Mouse (Mus musculus): ENCODE results near the gene Taf15.

The Taf15 gene

DNA sequence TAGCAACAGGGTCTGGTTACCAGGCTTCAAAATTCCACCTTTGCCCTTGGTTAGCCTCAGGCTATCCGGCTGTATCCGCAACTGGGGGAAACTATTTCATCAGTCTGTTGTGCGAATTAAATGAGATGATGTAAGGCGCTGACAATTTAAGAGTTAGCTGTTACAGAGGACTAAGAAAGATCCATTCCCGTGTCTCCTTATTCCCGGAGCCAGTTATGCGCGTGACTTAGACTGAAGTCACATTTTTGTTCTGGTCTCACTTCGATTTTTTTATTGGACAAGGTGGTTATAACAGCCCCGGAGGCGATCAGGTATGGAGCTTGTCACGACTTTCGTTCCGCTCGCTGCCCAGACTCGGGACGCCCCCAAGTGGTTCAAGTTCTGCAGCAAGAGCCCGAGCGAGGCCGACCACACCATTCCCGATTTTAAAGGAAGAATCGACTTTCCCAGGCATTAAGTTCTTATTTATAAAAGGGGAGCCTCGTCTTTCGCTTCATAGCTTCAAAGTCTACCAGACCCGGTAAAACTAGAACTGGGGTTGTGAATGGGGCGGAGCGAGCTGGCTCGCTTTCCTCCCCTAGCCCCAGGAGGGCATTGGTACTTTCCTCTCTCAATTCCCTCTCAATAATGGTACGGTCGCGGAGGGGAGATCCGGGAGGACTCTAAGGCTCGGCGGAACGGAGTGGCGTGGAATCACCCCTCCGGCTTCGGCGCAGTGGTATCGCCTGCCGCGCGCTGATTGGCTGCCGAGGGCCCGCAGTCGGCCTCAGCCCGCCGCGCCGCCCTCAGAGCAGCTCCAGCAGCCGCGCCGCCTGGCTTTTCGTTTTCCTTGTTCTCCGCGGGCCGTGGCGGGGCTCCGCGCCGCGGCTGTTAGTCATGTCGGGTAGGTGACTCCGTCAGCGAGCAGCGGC lies at the start of gene Taf15:
TSS of gene Taf15 (plus strand) at position 763 of the 911 bp plus-strand sequence.
- DNase-seq, result peak; percentile 98

GRCm38 (mm10) chr11:83424681-83425080 lies 48.2 kb upstream of the Taf15 start:
- peak; percentile 81 for DNase-seq

GRCm38 (mm10) chr11:83426964-83427363 lies 45.9 kb upstream of the Taf15 start:
- DNase-seq, result peak; percentile 36

GRCm38 (mm10) chr11:83429355-83429754 lies 43.5 kb upstream of the Taf15 start, which contains the start of gene Gas2l2:
Gas2l2 (minus strand) TSS chr11:83429455.
- no peak for DNase-seq

DNA sequence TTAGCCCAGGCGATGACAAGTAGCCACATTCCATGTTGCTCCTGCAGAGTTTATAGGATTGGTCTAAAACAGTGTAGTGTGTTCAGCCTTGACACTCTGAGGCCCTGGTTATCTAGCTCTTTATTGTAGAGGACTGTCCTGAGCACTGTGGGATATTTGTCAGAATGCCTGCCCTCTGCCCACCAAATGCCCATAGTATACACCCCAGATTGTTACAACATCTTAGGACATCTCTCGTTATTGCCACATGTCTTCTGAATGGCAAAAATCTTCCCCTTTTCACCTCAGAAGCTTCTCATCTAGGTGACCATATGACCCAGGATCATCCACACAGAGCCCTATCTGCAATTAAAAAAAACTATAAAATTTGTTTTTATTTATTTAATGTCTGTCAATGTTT lies 40.4 kb upstream of the Taf15 start:
- no peak for DNase-seq

DNA sequence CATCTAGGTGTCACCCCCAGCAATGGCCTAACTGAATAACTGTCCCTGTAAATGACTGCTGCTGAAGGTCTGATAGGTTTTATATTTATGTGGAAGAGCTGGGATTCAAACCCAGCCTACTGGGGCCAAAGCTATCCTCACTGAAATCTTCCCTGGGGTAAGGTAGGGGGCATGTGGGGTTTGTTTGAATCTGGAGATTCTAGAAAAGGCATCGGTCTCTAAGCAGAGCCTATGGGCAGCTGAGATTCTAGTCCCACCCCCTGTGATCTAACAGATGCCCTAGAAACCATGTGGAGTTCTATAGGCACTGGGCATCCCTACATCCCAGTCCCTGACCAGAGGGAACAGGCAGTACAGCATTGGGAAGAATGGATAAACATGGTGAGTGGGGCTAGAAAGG lies 35.5 kb upstream of the Taf15 start, which contains the start of gene 1700020L24Rik:
TSS of gene 1700020L24Rik (plus strand) at position 301 of the 400 bp plus-strand sequence.
- no peak for DNase-seq

- no peak for DNase-seq
These were observed 33.3 kb upstream of the Taf15 start for GRCm38 (mm10) chr11:83439426-83440060.

DNA sequence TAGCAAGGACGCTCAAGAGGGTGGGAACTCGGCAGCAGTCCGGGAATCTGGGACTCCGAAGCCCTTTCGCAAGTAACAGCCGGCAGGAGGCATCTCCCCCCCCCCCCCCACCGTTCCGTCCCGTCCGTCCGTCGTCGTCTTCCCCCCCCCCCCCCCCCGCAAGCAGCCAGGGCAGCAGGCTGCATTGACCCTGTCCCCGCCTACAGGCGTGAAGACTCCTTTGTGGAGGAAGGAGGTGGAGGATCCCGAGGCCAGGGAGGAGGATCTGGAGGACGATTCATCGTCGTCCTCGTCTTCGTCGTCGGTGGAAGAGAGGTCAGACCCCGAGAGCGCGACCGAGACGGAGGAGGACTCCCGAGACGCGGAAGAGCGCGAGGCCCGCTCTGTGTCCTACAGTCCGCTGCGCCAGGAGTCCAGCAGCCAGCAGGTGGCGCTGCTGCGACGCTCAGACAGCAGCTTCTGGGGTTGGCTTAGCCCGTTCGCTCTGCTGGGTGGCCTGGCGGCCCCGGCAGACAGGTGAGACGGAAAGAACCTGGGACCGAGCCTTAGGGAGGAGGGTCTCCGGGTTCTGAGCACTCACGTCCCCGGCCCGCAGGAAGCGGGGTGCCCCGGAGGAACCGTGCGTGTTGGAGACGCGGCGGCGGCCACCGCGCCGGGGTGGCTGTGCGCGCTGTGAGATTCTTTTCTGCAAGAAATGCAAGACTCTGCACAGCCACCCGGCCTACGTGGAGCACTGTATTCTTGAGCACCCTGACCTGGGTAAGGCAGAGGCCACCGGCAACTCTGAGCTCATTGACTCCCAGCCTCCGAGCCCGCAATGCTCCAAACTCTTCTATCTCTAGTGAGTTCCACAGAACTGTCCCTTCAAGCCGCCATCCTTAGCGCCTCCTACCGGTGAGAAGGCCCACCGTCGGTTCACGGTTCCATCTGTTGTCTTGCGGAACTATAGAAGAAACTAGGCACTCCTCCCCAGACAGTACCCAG lies 32.5 kb upstream of the Taf15 start:
- DNase-seq, result peak; percentile 92

DNA sequence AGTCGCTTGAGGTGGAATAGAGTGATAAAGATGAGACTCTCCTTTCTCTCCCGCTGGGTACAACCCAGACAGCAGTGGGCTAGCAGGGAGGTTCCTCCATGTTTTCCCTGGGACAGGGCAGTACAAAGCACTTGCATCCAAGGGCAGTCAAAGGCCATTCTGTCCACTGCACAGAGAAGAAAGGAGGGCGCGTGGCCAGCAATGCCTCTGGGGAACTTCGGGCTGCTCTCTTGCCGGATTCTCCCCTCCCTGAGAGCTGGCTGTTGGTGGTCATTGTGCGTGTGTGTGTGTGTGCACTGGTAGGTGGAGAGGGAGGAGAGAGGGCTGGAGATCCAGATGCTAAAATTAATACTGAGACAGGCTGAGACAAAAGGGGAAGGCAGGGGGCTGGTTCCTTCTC lies 31.7 kb upstream of the Taf15 start:
- no peak for DNase-seq

DNA sequence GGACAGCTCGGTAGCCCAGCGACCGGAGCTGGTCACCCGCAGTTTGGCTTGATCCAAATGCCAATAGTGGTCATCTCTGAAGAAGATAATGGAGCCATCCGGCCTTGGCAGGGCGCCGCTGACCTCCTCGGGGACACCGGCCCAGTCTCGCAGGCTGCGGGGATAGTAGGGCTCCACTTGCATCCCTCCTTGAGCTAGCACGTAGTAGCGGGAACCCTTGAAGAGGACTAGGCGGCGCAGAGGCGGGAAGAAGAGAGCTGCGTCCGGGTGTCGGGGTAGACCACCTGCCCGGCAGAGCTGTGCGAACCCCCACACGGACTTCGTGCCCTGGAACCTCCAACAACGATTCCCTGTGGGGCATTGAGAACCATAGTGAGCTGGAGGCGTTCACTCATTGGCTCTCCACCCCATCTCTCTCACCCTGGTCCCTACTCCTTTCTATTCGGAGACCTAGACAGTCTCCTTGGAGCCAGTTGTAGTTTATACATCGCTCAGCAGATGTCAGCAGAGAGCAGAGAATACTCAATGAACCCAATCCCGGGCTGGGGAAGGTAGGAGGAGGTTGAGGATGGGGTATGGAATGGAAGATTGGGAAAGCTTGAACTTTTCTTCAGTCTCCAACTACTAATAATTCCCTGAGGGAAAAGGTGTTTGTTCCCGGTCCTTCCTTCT lies 30.2 kb upstream of the Taf15 start:
- DNase-seq, result peak; percentile 74

- DNase-seq, result no peak
These were observed 29.1 kb upstream of the Taf15 start for GRCm38 (mm10) chr11:83443824-83444223.

DNA sequence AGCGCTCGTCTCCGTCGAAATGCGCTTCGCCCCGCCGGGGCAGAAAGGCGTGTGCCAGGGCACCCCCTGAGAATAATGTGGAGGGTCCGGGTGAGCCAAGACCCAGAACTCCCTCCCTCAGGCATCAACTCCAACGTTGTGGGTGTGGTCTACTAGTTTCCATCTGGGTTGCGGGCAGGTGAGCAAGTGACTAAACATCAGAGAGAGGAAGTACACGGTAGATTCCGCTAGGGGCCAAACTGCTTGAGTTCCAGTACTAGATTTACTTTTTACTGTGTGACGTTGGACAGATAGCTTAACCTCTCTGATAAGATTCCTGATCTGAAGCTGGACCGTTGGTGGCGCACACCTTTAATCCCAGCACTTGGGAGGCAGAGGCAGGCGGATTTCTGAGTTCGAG lies 27.9 kb upstream of the Taf15 start:
- DNase-seq, result no peak

- no peak for DNase-seq
These were observed 25.3 kb upstream of the Taf15 start for GRCm38 (mm10) chr11:83447612-83448011.

GRCm38 (mm10) chr11:83448021-83448926 lies 24.6 kb upstream of the Taf15 start:
- DNase-seq, result no peak

DNA sequence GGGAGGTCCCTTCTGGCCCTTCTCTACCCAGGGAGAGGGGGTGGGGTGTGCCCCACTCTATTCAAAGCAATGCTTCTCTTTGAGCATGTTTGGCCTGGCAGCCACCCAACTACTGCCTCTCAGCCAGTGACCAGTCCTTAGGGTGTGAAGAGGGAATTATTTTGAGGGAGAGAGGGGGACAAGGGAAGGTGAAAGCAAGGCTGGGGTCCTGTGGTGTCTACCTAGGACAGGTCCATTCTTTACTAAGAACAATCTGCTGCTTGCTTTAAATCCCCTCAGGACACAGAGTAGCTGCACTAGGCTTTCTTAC lies 24.0 kb upstream of the Taf15 start:
- DNase-seq, result no peak

DNA sequence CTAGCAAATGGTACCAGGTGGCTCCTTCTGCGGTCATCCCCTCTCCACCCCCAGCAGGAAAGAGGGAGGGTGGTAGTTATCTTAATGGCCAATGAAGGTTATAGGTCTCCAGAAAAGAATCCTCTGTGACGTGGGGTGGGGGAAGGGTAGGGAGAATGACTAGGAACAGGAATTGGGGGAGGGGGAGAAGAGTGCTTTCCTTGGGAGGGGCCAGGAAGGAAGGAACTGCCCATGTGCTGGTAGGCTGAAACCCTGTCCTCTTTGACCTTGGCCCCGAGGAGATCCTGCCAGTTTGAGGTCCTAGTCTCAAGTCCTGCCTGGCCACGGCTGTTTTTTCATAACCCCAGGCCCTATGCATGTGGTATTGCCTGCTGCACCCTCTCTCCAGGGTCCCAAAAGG lies 23.6 kb upstream of the Taf15 start:
- DNase-seq, result no peak

DNA sequence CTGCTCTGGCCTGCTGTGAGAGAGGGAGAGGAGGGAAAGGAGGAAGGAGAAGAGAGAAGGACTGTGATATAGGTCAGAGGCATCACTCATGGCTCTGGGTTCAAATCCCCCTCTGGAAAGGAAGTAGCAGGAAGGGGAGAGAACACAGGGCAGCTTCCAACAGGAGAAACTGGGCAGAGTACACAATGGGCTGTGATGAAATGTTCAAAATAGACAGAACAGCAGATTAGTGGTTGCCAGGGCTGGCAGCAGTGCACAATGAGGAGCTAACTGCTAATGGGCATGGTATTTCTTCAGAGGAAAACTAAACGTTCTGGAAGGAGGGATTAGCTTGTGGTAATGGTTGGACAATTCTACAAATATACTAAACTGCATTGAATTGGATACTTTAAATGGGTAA lies 22.3 kb upstream of the Taf15 start:
- no peak for DNase-seq

- DNase-seq, result no peak
These were observed 21.6 kb upstream of the Taf15 start for GRCm38 (mm10) chr11:83451281-83451680.

- no peak for DNase-seq
These were observed 18.3 kb upstream of the Taf15 start for GRCm38 (mm10) chr11:83454548-83454947.

GRCm38 (mm10) chr11:83455608-83456007 lies 17.3 kb upstream of the Taf15 start:
- DNase-seq, result no peak

GRCm38 (mm10) chr11:83457257-83457656 lies 15.6 kb upstream of the Taf15 start:
- DNase-seq, result no peak

Measured in thymus, postnatal 4 days (tissue).